Mouse (Mus musculus): ENCODE data around the gene Hlx. TPM values are rescaled to one million over a fixed set of nuclear protein-coding genes. Genes with fewer than 3 reads are reported as not detected.

Hlx gene
- polyA plus RNA-seq, 1 experiment from 2014 or later, result 5.4 TPM

- Histone ChIP-seq H3K36me3 (ENCODE audit: control insufficient read depth, insufficient read depth, low read length) (no peaks in the 10 kb centered on the region), H3K9ac (ENCODE audit: low read length) (no peak overlapping the region), H3K4me2 (replicated peaks; ENCODE audit: low read depth) (no peak overlapping the region), H3K4me3 (ENCODE audit: low read depth, low read length) (no peak overlapping the region), H3K27me3 (ENCODE audit: control insufficient read depth, insufficient read depth, low read length) (no peaks in the 10 kb centered on the region), H3K9me3 (ENCODE audit: control insufficient read depth, low read length) (no peaks in the 10 kb centered on the region), H3K4me1 (replicated peaks; ENCODE audit: control insufficient read depth, insufficient read depth) (no peaks in the 10 kb centered on the region), H3K27ac (replicated peaks) (no peak overlapping the region)
- TF ChIP-seq EP300 (optimal IDR thresholded peaks at IDR 0.05) (no peak), CTCF (IDR thresholded peaks at IDR 0.05; ENCODE audit: low read depth) (no peak)
- no peak for DNase-seq (ENCODE audit: low spot score)
- 68% methylated on average over 5 of the region's 5 CpGs for WGBS
- no peak for ATAC-seq (ENCODE audit: low FRiP score, low TSS enrichment)
Measured at GRCm38 (mm10) chr1:184752671-184753070, 20.3 kb upstream of the Hlx start.

GRCm38 (mm10) chr1:184750114-184750664 is 17.8 kb upstream of the Hlx start:
- TF ChIP-seq CTCF (IDR thresholded peaks at IDR 0.05; ENCODE audit: low read depth), result no peak
- TF ChIP-seq EP300 (optimal IDR thresholded peaks at IDR 0.05), result no peak
- no peaks in the 10 kb centered on the region for H3K4me1 ChIP-seq (replicated peaks; ENCODE audit: control insufficient read depth, insufficient read depth)
- no peak for ATAC-seq (ENCODE audit: low FRiP score, low TSS enrichment)
- no peak overlapping the region for H3K27ac ChIP-seq (replicated peaks)
- H3K36me3 ChIP-seq (ENCODE audit: control insufficient read depth, insufficient read depth, low read length), result no peaks in the 10 kb centered on the region
- H3K9me3 ChIP-seq (ENCODE audit: control insufficient read depth, low read length), result no peaks in the 10 kb centered on the region
- WGBS, result 77% methylated on average over 11 of the region's 11 CpGs
- no peak overlapping the region for H3K9ac ChIP-seq (ENCODE audit: low read length)
- H3K4me2 ChIP-seq (replicated peaks; ENCODE audit: low read depth), result no peak overlapping the region
- H3K4me3 ChIP-seq (ENCODE audit: low read depth, low read length), result no peak overlapping the region
- no peaks in the 10 kb centered on the region for H3K27me3 ChIP-seq (ENCODE audit: control insufficient read depth, insufficient read depth, low read length)
- no peak for DNase-seq (ENCODE audit: low spot score)

DNA sequence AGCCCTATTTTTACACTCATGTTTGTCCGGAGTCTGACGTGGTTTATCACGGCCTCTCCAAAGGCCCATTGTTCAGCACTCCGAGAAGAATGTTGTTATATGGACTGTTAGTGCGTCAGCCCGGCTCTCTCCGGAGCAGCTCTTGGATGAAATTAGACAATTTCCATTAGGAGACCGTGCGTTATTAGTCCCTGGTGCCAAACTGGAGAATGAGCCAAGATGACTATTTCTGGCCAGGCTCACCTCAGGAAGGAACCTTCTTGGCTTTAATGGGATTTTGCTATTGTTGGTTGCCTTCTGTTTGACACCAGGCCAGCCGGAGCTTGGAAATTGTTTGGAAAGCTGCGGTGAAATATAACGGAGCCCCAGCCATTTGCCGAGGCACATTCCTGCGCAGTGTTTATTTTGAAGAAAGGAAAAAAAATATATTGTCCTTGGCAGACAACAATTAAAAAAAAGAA is 16.3 kb upstream of the Hlx start:
- Histone ChIP-seq H3K4me3 (ENCODE audit: low read depth, low read length) (no peak overlapping the region), H3K27me3 (ENCODE audit: control insufficient read depth, insufficient read depth, low read length) (no peaks in the 10 kb centered on the region)

GRCm38 (mm10) chr1:184737876-184738479 is 5.6 kb upstream of the Hlx start:
- H3K4me2 ChIP-seq (replicated peaks; ENCODE audit: low read depth), result no peak overlapping the region
- H3K36me3 ChIP-seq (ENCODE audit: control insufficient read depth, insufficient read depth, low read length), result no peaks in the 10 kb centered on the region
- WGBS, result 8% methylated on average over 14 of the region's 14 CpGs
- ATAC-seq (ENCODE audit: low FRiP score, low TSS enrichment) (peak; percentile 81; the same call in 1 of the 2 replicates), DNase-seq (ENCODE audit: low spot score) (peak; percentile 54)
- no peak overlapping the region for H3K4me3 ChIP-seq (ENCODE audit: low read depth, low read length)
- peaks cover 11% of the 10 kb centered on the region; the same call in 1 of the 2 replicates for H3K27me3 ChIP-seq (ENCODE audit: control insufficient read depth, insufficient read depth, low read length)
- H3K4me1 ChIP-seq (replicated peaks; ENCODE audit: control insufficient read depth, insufficient read depth), result no peaks in the 10 kb centered on the region
- no peak overlapping the region for H3K9ac ChIP-seq (ENCODE audit: low read length)
- TF ChIP-seq CTCF (IDR thresholded peaks at IDR 0.05; ENCODE audit: low read depth) (peak; percentile 90), EP300 (optimal IDR thresholded peaks at IDR 0.05) (no peak)
- no peaks in the 10 kb centered on the region for H3K9me3 ChIP-seq (ENCODE audit: control insufficient read depth, low read length)
- no peak overlapping the region for H3K27ac ChIP-seq (replicated peaks)

More for the DNA sequence above, 16.3 kb upstream of the Hlx start:
- H3K9me3 ChIP-seq (ENCODE audit: control insufficient read depth, low read length), result no peaks in the 10 kb centered on the region
- 0 out of 2 replicates have a peak overlapping the region, but pooled peaks have one; percentile 23 for H3K4me2 ChIP-seq (replicated peaks; ENCODE audit: low read depth)
- H3K27ac ChIP-seq (replicated peaks), result no peak overlapping the region
- DNase-seq (ENCODE audit: low spot score), result peak; percentile 42
- no peak overlapping the region for H3K9ac ChIP-seq (ENCODE audit: low read length)
- ATAC-seq (ENCODE audit: low FRiP score, low TSS enrichment), result peak; percentile 81
- TF ChIP-seq CTCF (IDR thresholded peaks at IDR 0.05; ENCODE audit: low read depth), result no peak
- no peak for TF ChIP-seq EP300 (optimal IDR thresholded peaks at IDR 0.05)
- no peaks in the 10 kb centered on the region for H3K36me3 ChIP-seq (ENCODE audit: control insufficient read depth, insufficient read depth, low read length)
- 30% methylated on average over 14 of the region's 14 CpGs for WGBS
- no peaks in the 10 kb centered on the region for H3K4me1 ChIP-seq (replicated peaks; ENCODE audit: control insufficient read depth, insufficient read depth)

GRCm38 (mm10) chr1:184737228-184737627 is 4.8 kb upstream of the Hlx start:
- ATAC-seq (ENCODE audit: low FRiP score, low TSS enrichment) (no peak), DNase-seq (ENCODE audit: low spot score) (no peak)
- 27% methylated on average over 2 of the region's 2 CpGs for WGBS
- Histone ChIP-seq H3K27ac (replicated peaks) (no peak overlapping the region), H3K4me2 (replicated peaks; ENCODE audit: low read depth) (no peak overlapping the region), H3K4me3 (ENCODE audit: low read depth, low read length) (no peak overlapping the region), H3K36me3 (ENCODE audit: control insufficient read depth, insufficient read depth, low read length) (no peaks in the 10 kb centered on the region), H3K4me1 (replicated peaks; ENCODE audit: control insufficient read depth, insufficient read depth) (no peaks in the 10 kb centered on the region; the same call in 1 of the 2 replicates), H3K9me3 (ENCODE audit: control insufficient read depth, low read length) (no peaks in the 10 kb centered on the region), H3K27me3 (ENCODE audit: control insufficient read depth, insufficient read depth, low read length) (peaks cover 15% of the 10 kb centered on the region; the same call in 1 of the 2 replicates), H3K9ac (ENCODE audit: low read length) (no peak overlapping the region)
- no peak for TF ChIP-seq EP300 (optimal IDR thresholded peaks at IDR 0.05)
- TF ChIP-seq CTCF (IDR thresholded peaks at IDR 0.05; ENCODE audit: low read depth), result no peak

- DNase-seq (ENCODE audit: low spot score) (no peak), ATAC-seq (ENCODE audit: low FRiP score, low TSS enrichment) (no peak)
- Histone ChIP-seq H3K4me2 (replicated peaks; ENCODE audit: low read depth) (no peak overlapping the region), H3K9ac (ENCODE audit: low read length) (no peak overlapping the region), H3K27me3 (ENCODE audit: control insufficient read depth, insufficient read depth, low read length) (peaks cover 15% of the 10 kb centered on the region; the same call in 1 of the 2 replicates), H3K4me3 (ENCODE audit: low read depth, low read length) (no peak overlapping the region), H3K4me1 (replicated peaks; ENCODE audit: control insufficient read depth, insufficient read depth) (no peaks in the 10 kb centered on the region; the same call in 1 of the 2 replicates), H3K36me3 (ENCODE audit: control insufficient read depth, insufficient read depth, low read length) (no peaks in the 10 kb centered on the region), H3K9me3 (ENCODE audit: control insufficient read depth, low read length) (no peaks in the 10 kb centered on the region), H3K27ac (replicated peaks) (no peak overlapping the region)
- TF ChIP-seq CTCF (IDR thresholded peaks at IDR 0.05; ENCODE audit: low read depth), result no peak
- no peak for TF ChIP-seq EP300 (optimal IDR thresholded peaks at IDR 0.05)
- WGBS, result 27% methylated on average over 5 of the region's 5 CpGs
Measured at GRCm38 (mm10) chr1:184736260-184736659, 3.8 kb upstream of the Hlx start.
